Mouse (Mus musculus) 3134 (cell line): Measurements from ENCODE around the gene Nup210.
A peak's percentile ranks its signal among the peaks of the same experiment; 100 is the strongest.
"Not testable (repeated sequence)": the region's sequence is repeated elsewhere in the genome, so short reads cannot be mapped to it uniquely, and the experiment has no call there.

Experiments
- DNase-seq: peaks from one replicate; pipeline ENCODE4 v3.0.0-alpha.2; 2011; ENCODE audit warnings: low spot score; ENCODE audit not compliant: insufficient read length; ENCODE audit errors: extremely low read depth

Gene Nup210

GRCm38 (mm10) chr6:91108301-91108916 lies 8.2 kb downstream of the Nup210 start:
- DNase-seq: no peak

GRCm38 (mm10) chr6:91105400-91106129 lies 11.1 kb downstream of the Nup210 start:
- no peak for DNase-seq

GRCm38 (mm10) chr6:91104765-91105399 lies 11.7 kb downstream of the Nup210 start:
- DNase-seq: no peak

DNA sequence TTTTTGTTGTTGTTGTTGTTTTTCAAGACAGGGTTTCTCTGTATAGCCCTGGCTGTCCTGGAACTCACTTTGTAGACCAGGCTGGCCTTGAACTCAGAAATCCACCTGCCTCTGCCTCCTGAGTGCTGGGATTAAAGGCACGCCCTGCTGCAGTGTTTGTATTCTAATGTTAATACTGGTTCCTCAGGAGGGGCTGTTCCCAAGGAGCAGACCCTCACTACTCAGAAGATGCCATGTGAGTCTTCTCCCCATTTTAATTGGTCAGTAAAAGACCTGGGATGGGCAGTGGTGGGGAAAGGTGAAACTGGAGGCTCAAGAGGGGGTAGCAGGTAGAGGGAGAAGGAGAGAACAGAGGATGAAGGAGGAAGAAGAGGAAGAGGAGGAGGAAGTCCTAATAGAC lies 13.2 kb downstream of the Nup210 start:
- DNase-seq: not testable (repeated sequence)

- DNase-seq: no peak
These were observed 16.0 kb downstream of the Nup210 start for GRCm38 (mm10) chr6:91100621-91101020.

DNA sequence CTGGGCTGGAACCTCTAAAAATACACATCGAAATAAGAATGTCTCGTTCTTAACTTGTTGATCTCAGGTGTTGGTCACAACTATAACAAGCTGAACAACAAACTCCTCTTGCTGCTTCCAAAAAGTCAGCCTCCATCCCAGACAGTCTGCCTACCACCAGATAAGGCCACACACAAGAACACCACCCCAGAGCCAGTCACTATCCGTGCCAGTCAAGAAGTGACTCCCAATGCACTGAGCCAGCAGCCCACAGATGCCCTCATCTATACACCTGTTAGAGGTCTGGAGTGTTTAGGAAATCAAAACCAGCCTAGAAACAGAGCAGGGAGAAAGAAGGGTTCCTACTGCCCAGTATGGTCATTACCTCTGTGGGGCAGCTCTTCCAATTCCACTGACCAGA lies 18.8 kb downstream of the Nup210 start:
- DNase-seq: no peak

DNA sequence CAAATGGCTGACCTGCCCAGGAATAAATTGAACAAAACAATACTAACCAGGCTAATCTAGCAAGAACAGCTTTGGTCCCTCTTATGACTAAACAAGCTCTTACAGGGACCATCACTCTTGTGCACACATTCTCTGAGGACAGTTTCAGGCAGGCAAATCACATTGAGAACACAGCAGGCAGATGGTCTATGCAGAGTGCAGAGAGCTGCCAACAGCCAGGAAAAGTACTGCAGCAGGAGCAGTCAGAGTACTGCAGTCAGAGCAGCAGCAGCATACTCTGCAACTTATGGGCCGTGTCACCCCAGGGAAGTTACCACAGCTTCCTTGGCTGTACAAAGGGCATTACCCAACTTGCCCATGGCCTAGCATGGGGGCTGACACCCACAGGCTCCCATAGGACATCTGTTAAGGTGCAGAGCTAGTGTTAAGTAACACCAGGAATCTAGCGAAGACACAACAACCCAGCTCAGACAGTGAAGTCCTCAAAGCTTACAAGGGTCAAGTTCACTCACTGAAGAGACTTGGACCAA lies 21.5 kb downstream of the Nup210 start:
- DNase-seq: no peak

GRCm38 (mm10) chr6:91092216-91092899 lies 24.3 kb downstream of the Nup210 start:
- no peak for DNase-seq

- DNase-seq: no peak
These were observed 31.3 kb downstream of the Nup210 start for GRCm38 (mm10) chr6:91085114-91085892.

- no peak for DNase-seq
These were observed 36.6 kb downstream of the Nup210 start for GRCm38 (mm10) chr6:91080033-91080432.

DNA sequence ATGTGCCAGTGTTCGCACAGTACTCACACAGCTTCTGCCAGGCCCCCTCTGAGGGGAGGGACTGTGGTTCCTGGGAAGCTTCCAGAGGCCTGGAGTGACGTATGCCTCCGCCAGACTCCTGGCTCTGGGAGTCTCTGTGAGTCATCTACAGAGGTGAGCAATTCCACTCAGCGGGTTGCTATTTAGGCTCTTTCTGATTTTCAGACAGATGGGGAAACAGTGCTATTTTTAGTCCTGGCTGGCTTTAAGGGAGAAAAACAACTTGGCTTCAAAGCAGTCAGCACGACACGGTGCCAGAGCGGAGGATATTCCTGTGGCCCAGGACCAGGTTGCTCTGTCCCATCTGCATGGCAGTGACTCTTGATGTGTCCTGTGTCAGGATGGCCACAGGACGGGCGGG lies 40.4 kb downstream of the Nup210 start:
- peak; percentile 74 for DNase-seq

- DNase-seq: no peak
These were observed 48.1 kb downstream of the Nup210 start for GRCm38 (mm10) chr6:91068511-91068910.

DNA sequence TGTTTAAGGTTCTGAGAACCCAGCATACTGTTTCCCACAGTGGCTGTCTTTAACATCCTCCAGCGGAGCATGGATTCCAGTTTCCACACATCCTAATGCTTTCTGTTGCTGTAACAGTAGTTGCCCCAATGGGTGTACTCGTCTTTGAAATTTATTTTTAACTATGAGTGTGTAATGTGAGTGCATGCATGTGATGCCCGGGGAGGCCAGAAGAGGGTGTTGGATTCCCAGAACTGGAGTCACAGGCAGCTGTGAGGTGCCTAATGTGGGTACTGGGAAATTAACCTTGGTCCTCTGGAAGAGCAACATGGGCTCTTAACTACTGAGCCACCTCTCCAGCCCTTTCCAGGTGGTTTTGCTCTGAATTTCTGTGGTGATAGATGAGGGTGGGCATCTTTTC lies 49.6 kb downstream of the Nup210 start:
- no peak for DNase-seq

DNA sequence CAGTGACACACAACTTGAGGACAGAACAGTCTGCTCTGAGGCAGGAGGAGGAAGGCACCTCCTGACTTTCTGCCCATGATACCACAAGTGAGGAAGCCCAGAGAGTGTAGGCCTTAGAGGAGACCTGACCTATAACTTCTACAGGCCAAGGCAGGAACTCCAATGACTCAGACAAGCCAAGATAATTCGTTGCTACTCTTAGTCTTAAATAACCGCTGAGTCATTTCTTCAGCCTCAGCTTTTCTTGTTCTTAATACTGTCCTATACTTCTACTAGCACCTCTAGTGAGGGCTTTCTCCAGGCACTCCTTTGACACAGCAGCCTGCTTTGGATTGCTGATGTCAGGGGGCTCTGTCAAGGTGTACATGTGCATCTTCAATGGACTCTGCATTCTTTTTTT lies 55.3 kb downstream of the Nup210 start:
- DNase-seq: peak; percentile 19

DNA sequence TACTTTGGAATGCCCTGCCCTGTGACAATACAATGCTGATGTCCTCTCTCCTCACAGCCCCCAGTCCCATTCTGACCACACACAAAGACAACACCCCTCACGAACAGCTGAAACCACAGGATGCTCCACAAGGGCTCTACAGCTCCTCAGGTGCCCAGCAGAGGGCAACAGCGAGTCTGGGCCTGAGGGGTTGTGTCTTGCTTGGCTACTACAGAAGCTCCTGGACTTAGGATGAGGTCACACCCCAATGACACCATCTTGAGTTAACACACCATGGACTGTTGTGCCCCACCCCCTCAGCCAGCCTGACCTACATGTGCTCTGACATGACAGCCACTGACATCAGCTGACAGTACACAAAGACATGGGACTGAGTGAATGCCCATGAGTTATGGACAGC lies 56.9 kb downstream of the Nup210 start:
- DNase-seq: peak; percentile 26

GRCm38 (mm10) chr6:91057989-91058388 lies 58.6 kb downstream of the Nup210 start:
- DNase-seq: no peak

DNA sequence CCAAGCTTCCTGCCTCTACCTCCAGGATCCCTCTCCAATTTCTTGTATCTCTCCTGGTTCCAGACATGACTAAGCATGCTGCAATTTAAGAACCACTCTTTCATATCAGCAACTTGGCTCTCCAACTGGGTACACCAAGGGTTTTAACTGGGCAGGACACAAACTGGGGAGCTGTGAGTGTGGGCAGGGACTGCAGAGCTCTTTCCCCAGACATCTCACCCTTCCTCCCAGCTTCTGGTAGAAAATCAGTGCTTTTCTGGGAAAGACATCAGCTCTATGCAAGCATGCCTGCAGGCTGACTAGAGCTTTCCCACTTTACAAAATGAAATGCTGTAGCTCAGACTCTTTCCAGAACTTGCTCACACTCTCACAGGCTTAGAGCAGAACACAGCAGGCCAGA lies 60.3 kb downstream of the Nup210 start:
- no peak for DNase-seq

GRCm38 (mm10) chr6:91052572-91052971 lies 64.1 kb downstream of the Nup210 start:
- no peak for DNase-seq

GRCm38 (mm10) chr6:91048019-91048418 lies 68.6 kb downstream of the Nup210 start:
- DNase-seq: no peak

GRCm38 (mm10) chr6:91047434-91047833 lies 69.2 kb downstream of the Nup210 start:
- DNase-seq: no peak
